Mouse (Mus musculus): ENCODE data around the gene Exoc7. TPM values are rescaled to one million over a fixed set of nuclear protein-coding genes. Genes with fewer than 3 reads are reported as not detected.

Exoc7 gene
- polyA plus RNA-seq, 1 experiment from 2014 or later: 88.7 TPM

- H3K27me3 ChIP-seq: no peaks in the 10 kb centered on the region
- H3K4me1 ChIP-seq (replicated peaks): peaks cover 19% of the 10 kb centered on the region
- no peak for ATAC-seq (ENCODE audit: low read depth)
- no peak overlapping the region for H3K9ac ChIP-seq
- no peaks in the 10 kb centered on the region for H3K9me3 ChIP-seq
- peaks cover 22% of the 10 kb centered on the region for H3K36me3 ChIP-seq
- no peak overlapping the region for H3K4me2 ChIP-seq
- no peak overlapping the region for H3K27ac ChIP-seq (replicated peaks)
- 94% methylated on average over 12 of the region's 12 CpGs for WGBS
- H3K4me3 ChIP-seq: no peak overlapping the region
These were observed 914 bp upstream of the Exoc7 start for GRCm38 (mm10) chr11:116307762-116308531.

DNA sequence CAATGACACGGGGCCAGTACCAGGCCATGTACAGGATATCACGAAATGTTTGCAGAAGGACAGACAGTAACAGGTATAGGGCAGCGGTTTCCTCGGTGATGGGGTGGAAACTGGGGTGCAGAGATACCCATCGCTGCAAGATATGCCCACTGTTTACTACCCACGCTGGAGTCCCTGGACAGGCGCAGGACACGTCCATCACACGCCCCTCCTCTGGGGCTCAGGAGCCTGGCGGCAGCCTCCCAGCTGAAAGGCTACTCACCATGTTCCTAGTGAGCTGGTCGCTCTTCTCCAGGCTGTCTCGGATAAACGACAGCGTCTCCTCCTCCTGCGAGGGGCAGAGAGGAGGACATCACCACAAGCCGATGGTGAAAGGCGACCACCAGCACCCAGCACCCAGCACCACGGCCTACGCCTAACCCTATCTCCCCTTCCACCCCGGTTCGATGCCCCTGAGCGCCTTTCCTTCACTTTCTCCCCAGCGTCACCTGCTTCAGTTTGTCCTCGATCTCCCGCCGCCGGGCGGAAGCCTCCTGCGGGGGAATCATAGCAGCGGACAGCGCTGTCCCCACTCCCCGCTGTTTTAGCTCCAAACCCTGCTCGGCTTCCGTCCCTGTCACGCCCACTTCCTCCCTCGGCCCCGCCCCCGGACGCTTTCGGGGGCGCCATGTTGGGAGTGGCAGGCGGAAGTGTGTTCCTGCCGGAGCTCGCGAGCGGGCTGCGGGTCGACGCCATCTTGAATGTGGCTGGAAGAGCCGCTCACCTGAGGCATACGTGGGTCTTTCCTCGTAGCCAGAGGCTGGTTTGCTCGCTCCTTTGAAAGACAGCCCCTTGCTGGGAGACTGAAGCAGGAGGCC, 679 bp downstream of the Exoc7 start:
- H3K27me3 ChIP-seq: no peaks in the 10 kb centered on the region
- peaks cover 38% of the 10 kb centered on the region for H3K36me3 ChIP-seq
- ATAC-seq (ENCODE audit: low read depth): peak; percentile 92
- 2% methylated on average over 53 of the region's 53 CpGs for WGBS
- no peaks in the 10 kb centered on the region for H3K9me3 ChIP-seq
- peak overlapping the region; percentile 83 for H3K9ac ChIP-seq
- peak overlapping the region; percentile 64 for H3K4me3 ChIP-seq
- H3K27ac ChIP-seq (replicated peaks): peak overlapping the region; percentile 49
- peak overlapping the region; percentile 82 for H3K4me2 ChIP-seq
- H3K4me1 ChIP-seq (replicated peaks): peaks cover 18% of the 10 kb centered on the region

- H3K9me3 ChIP-seq: no peaks in the 10 kb centered on the region
- peaks cover 47% of the 10 kb centered on the region for H3K36me3 ChIP-seq
- 97% methylated on average over 2 of the region's 2 CpGs for WGBS
- peak overlapping the region; percentile 82 for H3K4me2 ChIP-seq
- ATAC-seq (ENCODE audit: low read depth): no peak
- H3K27me3 ChIP-seq: no peaks in the 10 kb centered on the region
- peaks cover 14% of the 10 kb centered on the region for H3K4me1 ChIP-seq (replicated peaks)
- H3K27ac ChIP-seq (replicated peaks): no peak overlapping the region
- peak overlapping the region; percentile 83 for H3K9ac ChIP-seq
- H3K4me3 ChIP-seq: peak overlapping the region; percentile 64
These were observed 1.6 kb downstream of the Exoc7 start for GRCm38 (mm10) chr11:116305423-116305822.

GRCm38 (mm10) chr11:116298621-116299020, 8.4 kb downstream of the Exoc7 start:
- Histone ChIP-seq H3K9ac (no peak overlapping the region), H3K9me3 (no peaks in the 10 kb centered on the region), H3K4me3 (no peak overlapping the region), H3K27ac (replicated peaks) (no peak overlapping the region), H3K4me1 (replicated peaks) (no peaks in the 10 kb centered on the region), H3K36me3 (peaks cover 95% of the 10 kb centered on the region), H3K4me2 (no peak overlapping the region), H3K27me3 (no peaks in the 10 kb centered on the region)
- WGBS: 91% methylated on average over 6 of the region's 6 CpGs
- ATAC-seq (ENCODE audit: low read depth): no peak

GRCm38 (mm10) chr11:116298221-116298620, 8.8 kb downstream of the Exoc7 start:
- Histone ChIP-seq H3K9me3 (no peaks in the 10 kb centered on the region), H3K4me2 (no peak overlapping the region), H3K4me3 (no peak overlapping the region), H3K27me3 (no peaks in the 10 kb centered on the region), H3K36me3 (peaks cover 94% of the 10 kb centered on the region), H3K27ac (replicated peaks) (no peak overlapping the region), H3K9ac (no peak overlapping the region), H3K4me1 (replicated peaks) (no peaks in the 10 kb centered on the region)
- ATAC-seq (ENCODE audit: low read depth): no peak
- whole genome bisulfite sequencing: 94% methylated on average over 11 of the region's 11 CpGs

DNA sequence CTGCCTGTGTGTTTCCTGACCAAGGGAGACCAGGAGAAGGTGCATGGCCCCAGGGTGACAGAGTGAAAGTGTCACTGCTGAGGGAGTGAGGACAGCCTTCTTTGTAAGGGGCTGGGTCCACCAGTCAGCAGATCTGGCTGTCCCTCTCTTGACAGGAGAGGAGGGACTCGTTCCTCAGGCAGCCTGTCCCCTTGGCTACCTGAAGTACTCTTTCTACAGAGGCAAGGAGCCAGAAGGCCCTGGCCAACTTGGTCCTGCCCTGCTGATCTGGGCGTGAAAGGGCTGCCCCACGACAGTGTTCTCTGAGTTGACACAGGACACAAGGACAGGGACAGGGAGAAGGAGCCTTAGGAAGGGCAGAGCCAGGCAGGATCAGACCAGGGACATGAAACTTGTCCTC, 10.0 kb downstream of the Exoc7 start:
- Histone ChIP-seq H3K4me2 (no peak overlapping the region), H3K36me3 (peaks cover 94% of the 10 kb centered on the region), H3K9ac (no peak overlapping the region), H3K9me3 (no peaks in the 10 kb centered on the region), H3K4me1 (replicated peaks) (no peaks in the 10 kb centered on the region), H3K27me3 (no peaks in the 10 kb centered on the region), H3K4me3 (no peak overlapping the region), H3K27ac (replicated peaks) (no peak overlapping the region)
- WGBS: 80% methylated on average over 3 of the region's 3 CpGs
- ATAC-seq (ENCODE audit: low read depth): no peak

GRCm38 (mm10) chr11:116296191-116296734, 10.8 kb downstream of the Exoc7 start:
- 89% methylated on average over 8 of the region's 8 CpGs for WGBS
- ATAC-seq (ENCODE audit: low read depth): no peak
- H3K9ac ChIP-seq: no peak overlapping the region
- no peaks in the 10 kb centered on the region for H3K9me3 ChIP-seq
- H3K4me1 ChIP-seq (replicated peaks): no peaks in the 10 kb centered on the region
- no peak overlapping the region for H3K27ac ChIP-seq (replicated peaks)
- H3K36me3 ChIP-seq: peaks cover 94% of the 10 kb centered on the region
- H3K4me3 ChIP-seq: no peak overlapping the region
- no peaks in the 10 kb centered on the region for H3K27me3 ChIP-seq
- H3K4me2 ChIP-seq: no peak overlapping the region

DNA sequence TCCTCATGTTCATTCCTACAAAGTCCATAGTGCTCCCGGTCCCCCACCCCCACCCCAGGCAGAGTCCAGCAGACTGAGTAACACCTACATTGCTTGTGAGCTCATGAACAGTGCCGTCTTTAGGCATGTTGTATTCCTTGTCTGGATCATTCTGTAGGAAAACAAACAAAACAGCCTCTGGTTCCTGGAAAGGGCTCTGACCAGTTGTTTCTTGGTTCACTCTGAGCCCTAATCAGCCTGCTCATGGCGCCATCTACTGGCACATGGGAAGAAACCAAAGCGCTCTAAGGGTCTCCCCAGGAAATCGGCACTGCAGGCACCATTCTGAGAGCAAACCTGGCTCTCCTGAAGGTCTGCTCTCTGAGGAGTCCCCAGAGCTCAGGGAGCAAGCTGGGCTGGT, 12.7 kb downstream of the Exoc7 start:
- no peak overlapping the region for H3K4me2 ChIP-seq
- peak; percentile 45; the same call in 1 of the 2 replicates for ATAC-seq (ENCODE audit: low read depth)
- no peak overlapping the region for H3K9ac ChIP-seq
- H3K4me3 ChIP-seq: no peak overlapping the region
- no peaks in the 10 kb centered on the region for H3K4me1 ChIP-seq (replicated peaks)
- no peaks in the 10 kb centered on the region for H3K27me3 ChIP-seq
- WGBS: 35% methylated on average over 5 of the region's 5 CpGs
- no peaks in the 10 kb centered on the region for H3K9me3 ChIP-seq
- H3K36me3 ChIP-seq: peaks cover 93% of the 10 kb centered on the region
- H3K27ac ChIP-seq (replicated peaks): no peak overlapping the region

DNA sequence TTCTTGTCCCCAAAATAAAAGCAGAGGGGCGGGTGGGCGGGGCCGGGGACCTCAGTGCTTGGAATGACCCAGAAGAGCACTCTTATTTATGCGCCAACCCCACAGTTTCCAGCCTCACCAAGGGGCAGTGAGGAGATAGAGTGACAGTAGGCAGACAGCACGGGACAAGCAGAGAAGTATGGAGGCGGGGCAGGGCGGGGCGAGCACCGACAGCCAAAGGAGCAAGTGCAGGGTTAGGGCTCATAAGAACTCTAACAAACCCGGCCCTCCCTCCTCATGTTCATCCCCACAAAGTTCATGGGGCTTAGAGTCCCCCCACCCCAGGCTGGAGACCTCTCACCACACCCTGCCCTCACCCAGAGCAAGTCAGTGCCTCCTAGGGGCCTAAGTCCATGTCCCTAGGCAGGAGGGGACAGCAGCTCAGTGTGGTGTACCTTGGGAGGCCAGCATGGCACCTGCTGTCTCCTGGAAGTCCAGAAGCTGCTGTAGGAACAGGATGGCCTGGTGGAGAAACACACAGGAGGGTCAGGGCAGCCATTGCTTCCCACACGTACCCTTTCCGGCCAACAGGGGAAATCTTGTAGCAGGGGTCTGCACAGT, 13.4 kb downstream of the Exoc7 start:
- Histone ChIP-seq H3K4me1 (replicated peaks) (no peaks in the 10 kb centered on the region), H3K27ac (replicated peaks) (no peak overlapping the region), H3K4me2 (no peak overlapping the region), H3K36me3 (peaks cover 93% of the 10 kb centered on the region), H3K4me3 (no peak overlapping the region), H3K9me3 (no peaks in the 10 kb centered on the region), H3K27me3 (no peaks in the 10 kb centered on the region), H3K9ac (no peak overlapping the region)
- no peak for ATAC-seq (ENCODE audit: low read depth)
- WGBS: 90% methylated on average over 12 of the region's 12 CpGs

GRCm38 (mm10) chr11:116292401-116292800, 14.6 kb downstream of the Exoc7 start:
- no peak overlapping the region for H3K9ac ChIP-seq
- no peaks in the 10 kb centered on the region for H3K4me1 ChIP-seq (replicated peaks)
- no peaks in the 10 kb centered on the region for H3K9me3 ChIP-seq
- H3K4me3 ChIP-seq: no peak overlapping the region
- H3K4me2 ChIP-seq: no peak overlapping the region
- no peaks in the 10 kb centered on the region for H3K27me3 ChIP-seq
- 92% methylated on average over 13 of the region's 13 CpGs for WGBS
- H3K27ac ChIP-seq (replicated peaks): no peak overlapping the region
- no peak for ATAC-seq (ENCODE audit: low read depth)
- peaks cover 96% of the 10 kb centered on the region for H3K36me3 ChIP-seq

GRCm38 (mm10) chr11:116290556-116290955, 16.5 kb downstream of the Exoc7 start:
- Histone ChIP-seq H3K9me3 (no peaks in the 10 kb centered on the region), H3K27me3 (peaks cover 4% of the 10 kb centered on the region), H3K4me2 (no peak overlapping the region), H3K4me3 (no peak overlapping the region), H3K9ac (no peak overlapping the region), H3K27ac (replicated peaks) (no peak overlapping the region), H3K4me1 (replicated peaks) (0 out of 2 replicates have a peak, but pooled peaks cover 5% of the 10 kb centered on the region), H3K36me3 (peaks cover 80% of the 10 kb centered on the region)
- ATAC-seq (ENCODE audit: low read depth): no peak
- WGBS: 84% methylated on average over 8 of the region's 8 CpGs

- H3K27me3 ChIP-seq: peaks cover 36% of the 10 kb centered on the region
- WGBS: 79% methylated on average over 5 of the region's 5 CpGs
- no peaks in the 10 kb centered on the region for H3K9me3 ChIP-seq
- H3K27ac ChIP-seq (replicated peaks): peak overlapping the region; percentile 38; the same call in 1 of the 2 replicates
- H3K9ac ChIP-seq: no peak overlapping the region
- no peak for ATAC-seq (ENCODE audit: low read depth)
- H3K4me3 ChIP-seq: no peak overlapping the region
- H3K4me2 ChIP-seq: no peak overlapping the region
- peaks cover 52% of the 10 kb centered on the region for H3K36me3 ChIP-seq
- peaks cover 14% of the 10 kb centered on the region for H3K4me1 ChIP-seq (replicated peaks)
These were observed 19.7 kb downstream of the Exoc7 start for GRCm38 (mm10) chr11:116287351-116287750.
